Mouse (Mus musculus) spleen, adult 18-20 months (tissue): Measurements from ENCODE around the gene Agtr2.
"Not testable (repeated sequence)": the region's sequence is repeated elsewhere in the genome, so short reads cannot be mapped to it uniquely, and the experiment has no call there.

Experiments used
- DNase-seq, 2 experiments: peaks; one replicate each; pipeline ENCODE4 v3.0.0; 2022; ENCODE audit warnings: mixed read lengths in 2 of 2

The Agtr2 gene

DNA sequence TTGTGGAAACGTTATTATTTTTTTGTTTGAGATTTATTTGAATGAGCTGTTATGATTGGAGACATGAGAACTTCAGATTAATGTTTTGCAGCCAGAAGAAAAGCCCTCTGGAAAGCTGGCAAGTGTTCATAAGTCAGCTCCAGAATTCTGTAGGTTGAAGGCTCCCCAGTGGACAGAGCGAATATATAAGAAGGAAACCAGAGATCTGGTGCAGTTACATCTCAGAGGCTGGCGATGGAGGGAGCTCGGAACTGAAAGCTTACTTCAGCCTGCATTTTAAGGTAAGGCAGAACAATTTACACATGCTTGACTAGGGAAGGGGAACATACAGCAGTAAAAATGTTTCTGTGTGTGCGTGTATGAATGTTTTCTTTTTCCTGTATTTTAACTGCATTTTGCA is at the start of gene Agtr2:
TSS of gene Agtr2 (plus strand) at position 131 of the 400 bp plus-strand sequence.
- no peak for DNase-seq

- no peak for DNase-seq
Measured at GRCm38 (mm10) chrX:21452519-21452918, 31.8 kb upstream of the Agtr2 start.

GRCm38 (mm10) chrX:21488111-21488510 is 3.8 kb downstream of the Agtr2 start:
- no peak for DNase-seq

GRCm38 (mm10) chrX:21500242-21500641 is 15.9 kb downstream of the Agtr2 start:
- no peak for DNase-seq

DNA sequence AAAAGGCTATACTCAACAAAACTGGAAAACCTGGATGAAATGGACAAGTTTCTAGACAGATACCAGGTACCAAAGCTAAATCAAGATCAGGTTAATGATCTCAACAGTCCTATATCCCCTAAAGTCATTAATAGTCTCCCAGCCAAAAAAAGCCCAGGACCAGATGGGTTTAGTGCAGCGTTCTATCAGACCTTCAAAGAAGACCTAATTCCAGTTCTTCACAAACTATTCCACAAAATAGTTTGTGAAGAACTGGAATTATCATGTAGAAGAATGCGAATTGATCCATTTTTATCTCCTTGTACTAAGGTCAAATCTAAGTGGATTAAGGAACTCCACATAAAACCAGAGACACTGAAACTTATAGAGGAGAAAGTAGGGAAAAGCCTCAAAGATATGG is 23.0 kb downstream of the Agtr2 start:
- not testable (repeated sequence) for DNase-seq

DNA sequence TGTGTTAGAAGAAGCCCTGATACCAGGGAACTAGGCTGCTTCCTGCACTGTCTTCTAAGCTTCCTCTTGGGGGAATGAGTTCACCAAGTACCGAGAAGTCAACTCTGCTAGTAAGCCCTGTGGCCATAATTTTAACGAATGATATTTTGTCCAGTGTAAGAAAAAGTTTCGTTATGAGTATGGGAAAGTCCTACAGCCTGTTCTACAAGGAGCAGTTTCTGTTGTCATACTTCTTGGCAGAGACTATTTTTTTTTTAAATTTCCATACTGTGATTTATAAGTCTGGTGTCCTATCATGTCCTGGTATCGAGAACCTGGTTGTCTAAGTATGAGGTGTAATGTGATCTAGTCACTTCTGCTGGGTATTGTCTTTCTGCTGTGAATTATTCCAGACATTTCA is 38.2 kb downstream of the Agtr2 start:
- no peak for DNase-seq
